Mouse (Mus musculus): ENCODE results near the gene Fblim1. TPM values are rescaled to one million over a fixed set of nuclear protein-coding genes. Genes with fewer than 3 reads are reported as not detected.
"Not testable (repeated sequence)": the region's sequence is repeated elsewhere in the genome, so short reads cannot be mapped to it uniquely, and the experiment has no call there.

Gene Fblim1
- polyA plus RNA-seq, 1 experiment from 2014 or later: 61.3 TPM

DNA sequence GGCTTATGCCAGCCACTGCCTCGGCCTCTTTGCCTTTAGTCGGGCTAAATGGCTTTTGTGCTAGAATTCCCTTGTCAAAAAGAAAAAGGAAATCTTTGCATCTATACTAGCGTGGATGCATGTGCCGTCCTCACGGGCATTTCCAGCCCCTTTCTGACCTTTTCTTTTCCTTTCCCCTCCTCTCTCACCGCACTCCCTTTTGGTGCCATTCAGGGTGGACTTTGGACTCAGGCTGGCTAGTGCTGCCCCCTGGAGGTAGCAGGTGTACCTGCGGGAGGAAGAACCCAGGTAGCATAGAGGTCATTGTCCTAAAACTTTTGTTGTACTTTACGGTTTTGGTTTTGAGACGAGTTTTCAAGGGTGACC is 46.0 kb downstream of the Fblim1 start:
- WGBS: 3% methylated on average over 9 of the region's 9 CpGs
- DNase-seq (ENCODE audit: low spot score) (peak; percentile 90), ATAC-seq (replicated peaks; ENCODE audit: insufficient number of reproducible peaks, low FRiP score, low TSS enrichment, low read depth) (0 out of 2 replicates have a peak, but pooled peaks have one; percentile 36)
- Histone ChIP-seq H3K27me3 (ENCODE audit: control insufficient read depth, insufficient read depth, low read length) (no peaks in the 10 kb centered on the region), H3K4me2 (ENCODE audit: low read depth, low read length) (peak overlapping the region; percentile 72), H3K36me3 (replicated peaks; ENCODE audit: control insufficient read depth, insufficient read depth, low read depth, low read length) (no peaks in the 10 kb centered on the region), H3K9ac (replicated peaks; ENCODE audit: low read length) (peak overlapping the region; percentile 44), H3K4me3 (ENCODE audit: low read depth, low read length) (peak overlapping the region; percentile 38), H3K4me1 (ENCODE audit: control insufficient read depth, insufficient read depth, low read length) (no peaks in the 10 kb centered on the region), H3K9me3 (replicated peaks; ENCODE audit: control insufficient read depth, low read length) (no peaks in the 10 kb centered on the region), H3K27ac (replicated peaks; ENCODE audit: low read depth, low read length) (peak overlapping the region; percentile 63)

DNA sequence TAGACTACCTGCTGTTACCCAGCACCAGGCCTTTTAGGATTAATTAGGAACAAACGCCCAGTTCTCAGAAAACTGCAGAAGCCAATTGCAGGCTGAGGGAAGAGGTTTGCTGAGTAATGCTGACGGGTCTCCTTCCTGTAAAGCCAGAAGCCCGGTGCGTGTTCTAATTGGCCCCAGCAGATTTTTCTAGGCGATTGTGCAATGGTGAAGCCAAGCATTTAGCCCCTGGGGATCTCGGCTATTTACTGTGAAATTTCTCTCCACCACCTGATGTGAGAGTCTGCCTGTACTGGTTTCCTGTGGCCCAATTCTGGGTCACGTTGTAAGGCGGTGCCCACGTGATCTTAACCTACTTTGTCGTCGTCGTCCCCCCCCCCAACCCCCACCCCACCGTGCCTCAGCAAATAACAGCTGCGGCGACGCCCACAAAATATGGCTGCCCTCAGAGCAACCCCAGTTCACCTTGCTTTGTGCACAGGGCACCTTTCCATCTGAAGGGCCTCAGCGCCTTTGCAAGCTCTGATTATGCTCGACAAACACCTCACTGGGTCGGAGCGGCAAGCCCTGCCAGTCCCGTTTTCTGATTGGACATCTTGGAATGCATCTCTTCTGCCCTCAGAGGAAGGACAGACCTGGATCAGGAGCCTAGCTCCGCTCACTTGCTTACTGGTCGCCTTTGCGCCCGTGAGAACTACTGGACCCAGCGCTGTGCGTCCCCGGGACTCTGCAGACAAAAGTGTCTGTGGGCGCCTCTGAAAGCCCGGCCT is 46.6 kb downstream of the Fblim1 start:
- WGBS: under 1% methylated on average over 30 of the region's 30 CpGs
- H3K27ac ChIP-seq (replicated peaks; ENCODE audit: low read depth, low read length): peak overlapping the region; percentile 63
- DNase-seq (ENCODE audit: low spot score) (peak; percentile 78), ATAC-seq (replicated peaks; ENCODE audit: insufficient number of reproducible peaks, low FRiP score, low TSS enrichment, low read depth) (peak; percentile 52)
- H3K9me3 ChIP-seq (replicated peaks; ENCODE audit: control insufficient read depth, low read length): no peaks in the 10 kb centered on the region
- H3K4me3 ChIP-seq (ENCODE audit: low read depth, low read length): peak overlapping the region; percentile 38
- peak overlapping the region; percentile 72 for H3K4me2 ChIP-seq (ENCODE audit: low read depth, low read length)
- no peaks in the 10 kb centered on the region for H3K4me1 ChIP-seq (ENCODE audit: control insufficient read depth, insufficient read depth, low read length)
- H3K9ac ChIP-seq (replicated peaks; ENCODE audit: low read length): peak overlapping the region; percentile 44
- H3K36me3 ChIP-seq (replicated peaks; ENCODE audit: control insufficient read depth, insufficient read depth, low read depth, low read length): no peaks in the 10 kb centered on the region
- H3K27me3 ChIP-seq (ENCODE audit: control insufficient read depth, insufficient read depth, low read length): no peaks in the 10 kb centered on the region

DNA sequence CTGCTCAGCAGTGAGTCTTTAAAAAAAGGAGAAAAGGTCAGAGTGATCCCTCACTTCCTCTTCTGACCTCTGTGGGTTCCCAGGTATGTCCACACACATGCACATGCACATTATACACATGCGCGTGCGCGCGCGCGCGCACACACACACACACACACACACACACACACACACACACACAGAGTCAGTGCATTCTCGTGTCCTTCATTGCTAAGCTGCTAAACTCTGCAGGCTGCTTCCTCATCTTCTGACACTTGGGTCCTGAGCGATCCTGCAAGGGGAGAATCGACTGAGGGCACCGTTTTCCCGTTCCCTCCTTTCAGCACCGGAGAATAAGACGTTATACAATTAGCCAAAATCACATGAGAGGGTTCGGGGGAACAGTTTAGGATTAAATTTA is 47.2 kb downstream of the Fblim1 start:
- peak overlapping the region; percentile 38 for H3K4me3 ChIP-seq (ENCODE audit: low read depth, low read length)
- peak overlapping the region; percentile 72 for H3K4me2 ChIP-seq (ENCODE audit: low read depth, low read length)
- no peaks in the 10 kb centered on the region for H3K4me1 ChIP-seq (ENCODE audit: control insufficient read depth, insufficient read depth, low read length)
- DNase-seq (ENCODE audit: low spot score) (peak; percentile 22), ATAC-seq (replicated peaks; ENCODE audit: insufficient number of reproducible peaks, low FRiP score, low TSS enrichment, low read depth) (no peak)
- H3K9ac ChIP-seq (replicated peaks; ENCODE audit: low read length): 0 out of 2 replicates have a peak overlapping the region, but pooled peaks have one; percentile 1
- H3K36me3 ChIP-seq (replicated peaks; ENCODE audit: control insufficient read depth, insufficient read depth, low read depth, low read length): no peaks in the 10 kb centered on the region
- H3K9me3 ChIP-seq (replicated peaks; ENCODE audit: control insufficient read depth, low read length): no peaks in the 10 kb centered on the region
- H3K27me3 ChIP-seq (ENCODE audit: control insufficient read depth, insufficient read depth, low read length): no peaks in the 10 kb centered on the region
- WGBS: 19% methylated on average over 16 of the region's 16 CpGs
- H3K27ac ChIP-seq (replicated peaks; ENCODE audit: low read depth, low read length): no peak overlapping the region

DNA sequence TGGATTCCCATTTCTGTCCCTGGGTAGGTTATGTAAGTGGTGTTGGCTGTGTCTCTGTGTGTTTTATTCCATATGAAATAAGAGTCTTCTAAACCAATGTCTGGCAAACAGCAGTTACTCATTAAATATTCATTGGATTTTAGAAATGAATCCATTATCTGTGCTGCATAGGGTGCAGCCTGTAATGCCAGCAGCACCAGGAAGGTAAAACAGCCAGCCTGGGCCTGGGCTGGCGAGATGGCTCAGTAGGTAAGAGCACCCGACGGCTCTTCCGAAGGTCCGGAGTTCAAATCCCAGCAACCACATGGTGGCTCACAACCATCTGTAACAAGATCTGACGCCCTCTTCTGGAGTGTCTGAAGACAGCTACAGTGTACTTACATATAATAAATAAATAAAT is 49.7 kb downstream of the Fblim1 start:
- H3K4me3 ChIP-seq (ENCODE audit: low read depth, low read length); H3K9ac ChIP-seq (replicated peaks; ENCODE audit: low read length); H3K27me3 ChIP-seq (ENCODE audit: control insufficient read depth, insufficient read depth, low read length); H3K4me2 ChIP-seq (ENCODE audit: low read depth, low read length); H3K9me3 ChIP-seq (replicated peaks; ENCODE audit: control insufficient read depth, low read length); H3K27ac ChIP-seq (replicated peaks; ENCODE audit: low read depth, low read length); H3K4me1 ChIP-seq (ENCODE audit: control insufficient read depth, insufficient read depth, low read length); ATAC-seq (replicated peaks; ENCODE audit: insufficient number of reproducible peaks, low FRiP score, low TSS enrichment, low read depth); DNase-seq (ENCODE audit: low spot score); H3K36me3 ChIP-seq (replicated peaks; ENCODE audit: control insufficient read depth, insufficient read depth, low read depth, low read length): not testable (repeated sequence)
- 93% methylated on average over 5 of the region's 6 CpGs for WGBS

DNA sequence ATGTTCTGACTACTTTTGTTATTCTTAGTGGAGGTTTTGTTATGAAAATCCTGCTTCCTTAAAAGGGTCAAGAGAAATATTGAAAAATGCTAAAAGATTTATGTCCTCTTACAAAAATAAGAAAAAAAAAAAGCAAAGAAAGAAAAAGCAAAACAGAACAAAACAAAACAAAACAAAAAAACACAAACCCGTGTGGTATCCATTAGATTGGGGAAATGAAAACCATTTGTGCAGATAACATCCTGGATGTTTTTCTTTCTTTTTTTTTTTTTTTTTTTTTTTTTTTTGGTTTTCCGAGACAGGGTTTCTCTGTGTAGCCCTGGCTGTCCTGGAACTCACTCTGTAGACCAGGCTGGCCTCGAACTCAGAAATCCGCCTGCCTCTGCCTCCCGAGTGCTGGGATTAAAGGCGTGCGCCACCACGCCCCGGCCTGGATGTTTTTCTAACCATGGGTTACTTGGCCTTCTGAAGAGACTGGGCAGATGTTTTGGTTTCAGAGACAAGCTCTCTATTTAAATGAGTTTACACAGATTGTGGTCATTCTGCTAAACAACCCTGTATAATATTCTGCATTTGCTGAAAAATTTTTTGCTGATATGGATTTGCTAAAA is 51.5 kb downstream of the Fblim1 start:
- not testable (repeated sequence) for ATAC-seq (replicated peaks; ENCODE audit: insufficient number of reproducible peaks, low FRiP score, low TSS enrichment, low read depth); H3K36me3 ChIP-seq (replicated peaks; ENCODE audit: control insufficient read depth, insufficient read depth, low read depth, low read length); H3K4me2 ChIP-seq (ENCODE audit: low read depth, low read length); H3K27ac ChIP-seq (replicated peaks; ENCODE audit: low read depth, low read length); H3K9me3 ChIP-seq (replicated peaks; ENCODE audit: control insufficient read depth, low read length); H3K4me3 ChIP-seq (ENCODE audit: low read depth, low read length); H3K27me3 ChIP-seq (ENCODE audit: control insufficient read depth, insufficient read depth, low read length); H3K4me1 ChIP-seq (ENCODE audit: control insufficient read depth, insufficient read depth, low read length); H3K9ac ChIP-seq (replicated peaks; ENCODE audit: low read length); DNase-seq (ENCODE audit: low spot score)
- WGBS: 88% methylated on average over 7 of the region's 9 CpGs

DNA sequence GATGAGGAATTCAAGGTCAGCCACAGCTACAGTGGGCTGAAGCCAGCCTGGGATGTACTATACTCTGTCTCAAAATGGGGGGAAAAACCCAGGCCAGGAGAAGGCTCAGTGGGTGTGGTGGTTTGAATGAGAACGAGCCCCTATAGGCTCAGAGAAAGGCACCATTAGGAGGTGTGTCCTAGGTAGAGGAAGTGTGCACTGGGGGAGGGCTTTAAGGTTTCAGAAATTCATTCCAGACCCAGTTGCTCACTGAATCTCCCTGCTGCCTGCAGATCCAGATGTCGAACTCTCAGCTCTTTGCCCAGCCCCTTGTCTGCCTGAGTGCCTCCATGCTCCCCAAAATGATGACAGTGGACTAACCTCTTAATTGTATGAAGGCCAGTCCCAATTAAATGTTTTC is 53.4 kb downstream of the Fblim1 start:
- no peak overlapping the region for H3K27ac ChIP-seq (replicated peaks; ENCODE audit: low read depth, low read length)

DNA sequence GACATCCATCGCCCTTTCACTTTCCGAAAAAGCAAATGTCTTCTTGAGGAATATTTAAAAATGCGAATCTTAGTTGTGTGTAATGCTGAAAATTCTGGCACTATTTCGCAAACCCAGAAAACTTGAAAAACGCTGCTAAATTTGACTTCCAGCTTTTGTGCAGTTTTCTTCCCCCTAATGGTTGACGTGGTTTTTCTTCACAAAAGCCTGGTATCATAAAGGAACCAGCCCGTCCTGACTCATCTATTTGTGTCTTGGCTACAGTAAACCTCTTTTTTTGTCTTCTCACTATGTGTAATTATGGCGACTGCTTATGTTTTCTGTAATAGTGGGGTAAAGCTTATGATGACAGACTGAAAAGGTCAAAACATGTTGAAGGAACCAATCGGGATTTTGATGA is 58.6 kb downstream of the Fblim1 start:
- peak; percentile 47 for DNase-seq (ENCODE audit: low spot score)
- ATAC-seq (replicated peaks; ENCODE audit: insufficient number of reproducible peaks, low FRiP score, low TSS enrichment, low read depth): no peak

More for the DNA sequence above, 53.4 kb downstream of the Fblim1 start:
- H3K27me3 ChIP-seq (ENCODE audit: control insufficient read depth, insufficient read depth, low read length): no peaks in the 10 kb centered on the region
- DNase-seq (ENCODE audit: low spot score): peak; percentile 78
- no peaks in the 10 kb centered on the region for H3K9me3 ChIP-seq (replicated peaks; ENCODE audit: control insufficient read depth, low read length)
- H3K4me1 ChIP-seq (ENCODE audit: control insufficient read depth, insufficient read depth, low read length): no peaks in the 10 kb centered on the region
- H3K4me2 ChIP-seq (ENCODE audit: low read depth, low read length): no peak overlapping the region
- 16% methylated on average over 2 of the region's 2 CpGs for WGBS
- no peaks in the 10 kb centered on the region for H3K36me3 ChIP-seq (replicated peaks; ENCODE audit: control insufficient read depth, insufficient read depth, low read depth, low read length)
- no peak overlapping the region for H3K4me3 ChIP-seq (ENCODE audit: low read depth, low read length)
- H3K9ac ChIP-seq (replicated peaks; ENCODE audit: low read length): no peak overlapping the region
- ATAC-seq (replicated peaks; ENCODE audit: insufficient number of reproducible peaks, low FRiP score, low TSS enrichment, low read depth): peak; percentile 87

More for the DNA sequence above, 58.6 kb downstream of the Fblim1 start:
- H3K9me3 ChIP-seq (replicated peaks; ENCODE audit: control insufficient read depth, low read length): no peaks in the 10 kb centered on the region
- H3K4me1 ChIP-seq (ENCODE audit: control insufficient read depth, insufficient read depth, low read length): no peaks in the 10 kb centered on the region
- H3K27ac ChIP-seq (replicated peaks; ENCODE audit: low read depth, low read length): peak overlapping the region; percentile 99
- H3K4me2 ChIP-seq (ENCODE audit: low read depth, low read length): peak overlapping the region; percentile 83
- H3K4me3 ChIP-seq (ENCODE audit: low read depth, low read length): peak overlapping the region; percentile 75
- H3K36me3 ChIP-seq (replicated peaks; ENCODE audit: control insufficient read depth, insufficient read depth, low read depth, low read length): no peaks in the 10 kb centered on the region
- peak overlapping the region; percentile 98 for H3K9ac ChIP-seq (replicated peaks; ENCODE audit: low read length)
- H3K27me3 ChIP-seq (ENCODE audit: control insufficient read depth, insufficient read depth, low read length): no peaks in the 10 kb centered on the region
- 24% methylated on average over 9 of the region's 9 CpGs for WGBS

Data from embryonic facial prominence, embryonic 11.5 days (tissue).